Mouse (Mus musculus) small intestine, adult 2 months (tissue): ENCODE measurements around the gene Tdrd3.

Experiments
- CTCF ChIP-seq: fragments of 200-500 bp; IDR thresholded peaks from 2 replicates; pipeline ENCODE4 v1.5.1; 2012; ENCODE audit warnings: low read depth, mild to moderate bottlenecking, control low read depth, inconsistent platforms, low read length, moderate library complexity, mixed read lengths; ENCODE audit not compliant: insufficient replicate concordance, insufficient read length; ENCODE audit errors: extremely low read depth
- POLR2A ChIP-seq: fragments of 200-500 bp; IDR thresholded peaks from 2 replicates; pipeline ENCODE4 v1.6.1; 2012; ENCODE audit warnings: low read depth, mild to moderate bottlenecking, control low read depth, inconsistent platforms, low read length, moderate library complexity

- TF ChIP-seq CTCF: no peak
- no peak for TF ChIP-seq POLR2A
Measured at GRCm38 (mm10) chr14:87475721-87476359, 59.4 kb downstream of the Tdrd3 start.
